Mouse (Mus musculus): ENCODE data around the gene Gm13199.

Gm13199 gene

GRCm38 (mm10) chr2:5862834-5863233 lies at the start of gene Gm13199:
Gm13199 (minus strand) TSS chr2:5862934.
- no peak for DNase-seq (ENCODE audit: low spot score in 2 of 2)

- DNase-seq (ENCODE audit: low spot score in 2 of 2): no peak
Observed at GRCm38 (mm10) chr2:5911282-5911965, 48.7 kb upstream of the Gm13199 start.

- peak in 1 of 2 experiments; percentile 48 for DNase-seq (ENCODE audit: low spot score in 2 of 2)
Observed at GRCm38 (mm10) chr2:5906625-5907024, 43.9 kb upstream of the Gm13199 start.

- no peak for DNase-seq (ENCODE audit: low spot score in 2 of 2)
Observed at GRCm38 (mm10) chr2:5906092-5906491, 43.4 kb upstream of the Gm13199 start.

- DNase-seq (ENCODE audit: low spot score in 2 of 2): peak in 1 of 2 experiments; percentile 28
Observed at GRCm38 (mm10) chr2:5900145-5900544, 37.4 kb upstream of the Gm13199 start.

- DNase-seq (ENCODE audit: low spot score in 2 of 2): peak; percentile 84
Observed at GRCm38 (mm10) chr2:5894843-5895570, 32.3 kb upstream of the Gm13199 start, which contains the start of gene Sec61a2. Sec61a2 (minus strand) TSS chr2:5895432.

GRCm38 (mm10) chr2:5894296-5894695 lies 31.6 kb upstream of the Gm13199 start:
- DNase-seq (ENCODE audit: low spot score in 2 of 2): no peak

GRCm38 (mm10) chr2:5889412-5889811 lies 26.7 kb upstream of the Gm13199 start:
- DNase-seq (ENCODE audit: low spot score in 2 of 2): no peak

- DNase-seq (ENCODE audit: low spot score in 2 of 2): no peak
Observed at GRCm38 (mm10) chr2:5888865-5889264, 26.1 kb upstream of the Gm13199 start.

GRCm38 (mm10) chr2:5877446-5877845 lies 14.7 kb upstream of the Gm13199 start:
- DNase-seq (ENCODE audit: low spot score in 2 of 2): no peak

GRCm38 (mm10) chr2:5869746-5870145 lies 7.0 kb upstream of the Gm13199 start:
- DNase-seq (ENCODE audit: low spot score in 2 of 2): no peak

- DNase-seq (ENCODE audit: low spot score in 2 of 2): no peak
Observed at GRCm38 (mm10) chr2:5867681-5868080, 4.9 kb upstream of the Gm13199 start.

GRCm38 (mm10) chr2:5851866-5852265 lies 10.9 kb downstream of the Gm13199 start:
- DNase-seq (ENCODE audit: low spot score in 2 of 2): no peak

- no peak for DNase-seq (ENCODE audit: low spot score in 2 of 2)
Observed at GRCm38 (mm10) chr2:5851116-5851515, 11.6 kb downstream of the Gm13199 start.

- no peak for DNase-seq (ENCODE audit: low spot score in 2 of 2)
Observed at GRCm38 (mm10) chr2:5845826-5846225, 16.9 kb downstream of the Gm13199 start.

GRCm38 (mm10) chr2:5844873-5845631 lies 17.7 kb downstream of the Gm13199 start, which contains the start of the genes Nudt5 and Cdc123:
Nudt5 (plus strand) TSS chr2:5845019.
Cdc123 (minus strand) TSS chr2:5845164.
- DNase-seq (ENCODE audit: low spot score in 2 of 2): peak; percentile 76 to 79

GRCm38 (mm10) chr2:5844181-5844872 lies 18.4 kb downstream of the Gm13199 start:
- DNase-seq (ENCODE audit: low spot score in 2 of 2): no peak

GRCm38 (mm10) chr2:5840815-5841214 lies 21.9 kb downstream of the Gm13199 start:
- no peak for DNase-seq (ENCODE audit: low spot score in 2 of 2)

GRCm38 (mm10) chr2:5825265-5825913 lies 37.3 kb downstream of the Gm13199 start:
- DNase-seq (ENCODE audit: low spot score in 2 of 2): no peak

GRCm38 (mm10) chr2:5824685-5825084 lies 38.0 kb downstream of the Gm13199 start:
- DNase-seq (ENCODE audit: low spot score in 2 of 2): no peak

GRCm38 (mm10) chr2:5824213-5824612 lies 38.5 kb downstream of the Gm13199 start:
- no peak for DNase-seq (ENCODE audit: low spot score in 2 of 2)
